Mouse (Mus musculus) kidney, adult 2 months (tissue): ENCODE data around the gene Zmynd11. TPM values are rescaled to one million over a fixed set of nuclear protein-coding genes. Genes with fewer than 3 reads are reported as not detected.
A peak's percentile ranks its signal among the peaks of the same experiment; 100 is the strongest.

Experiments used
- DNase-seq: peaks from one replicate; pipeline ENCODE4 v3.0.0; 2021
- H3K27ac ChIP-seq: fragments of 200-500 bp; 2 replicates; pipeline ENCODE4 v1.5.1; 2012; ENCODE audit warnings: low read depth, low read length, control low read depth, inconsistent platforms; ENCODE audit not compliant: insufficient read depth
- H3K27me3 ChIP-seq: fragments of 200-500 bp; replicated peaks from 2 replicates; pipeline ENCODE4 v1.6.1; 2012; ENCODE audit warnings: mild to moderate bottlenecking, moderate library complexity, low read length, inconsistent platforms; ENCODE audit not compliant: control insufficient read depth, insufficient read depth
- H3K36me3 ChIP-seq: fragments of 200-500 bp; 2 replicates; pipeline ENCODE4 v1.6.1; 2012; ENCODE audit warnings: mild to moderate bottlenecking, moderate library complexity, low read length, inconsistent platforms; ENCODE audit not compliant: control insufficient read depth, insufficient read depth
- H3K4me1 ChIP-seq: fragments of 200-500 bp; 2 replicates; pipeline ENCODE4 v1.6.1; 2011; ENCODE audit warnings: low read length; ENCODE audit not compliant: control insufficient read depth, insufficient read depth
- H3K4me3 ChIP-seq: fragments of 200-500 bp; 2 replicates; pipeline ENCODE4 v1.5.1; 2011; ENCODE audit warnings: mild to moderate bottlenecking, low read depth, low read length, control low read depth; ENCODE audit not compliant: insufficient read depth
- CTCF ChIP-seq: fragments of 200-500 bp; conservative IDR thresholded peaks from 2 replicates; pipeline ENCODE4 v1.5.1; 2011; ENCODE audit warnings: low read depth, mild to moderate bottlenecking, control low read depth, low read length, moderate library complexity, mixed read lengths; ENCODE audit not compliant: insufficient read depth, insufficient read length
- POLR2A ChIP-seq: fragments of 200-500 bp; IDR thresholded peaks from one replicate; pipeline ENCODE4 v1.6.1; 2011; ENCODE audit warnings: low read depth, low read length, control low read depth
- WGBS: fragments of 180-500 bp; shearing (Covaris S2); methylation state at CpG from one replicate; pipeline ENCODE4 v1.1.7; 2018; 5-methylcytosine and 5-hydroxymethylcytosine counted together
- polyA plus RNA-seq: library from polyadenylated mRNA; depleted of rRNA; stranded (reverse); fragments of >200 nt; gene quantifications from 2 replicates; pipeline ENCODE4 v1.2.3, GENCODE M21; 2012

Zmynd11 gene
- polyA plus RNA-seq, 1 experiment = 47.4 TPM

DNA sequence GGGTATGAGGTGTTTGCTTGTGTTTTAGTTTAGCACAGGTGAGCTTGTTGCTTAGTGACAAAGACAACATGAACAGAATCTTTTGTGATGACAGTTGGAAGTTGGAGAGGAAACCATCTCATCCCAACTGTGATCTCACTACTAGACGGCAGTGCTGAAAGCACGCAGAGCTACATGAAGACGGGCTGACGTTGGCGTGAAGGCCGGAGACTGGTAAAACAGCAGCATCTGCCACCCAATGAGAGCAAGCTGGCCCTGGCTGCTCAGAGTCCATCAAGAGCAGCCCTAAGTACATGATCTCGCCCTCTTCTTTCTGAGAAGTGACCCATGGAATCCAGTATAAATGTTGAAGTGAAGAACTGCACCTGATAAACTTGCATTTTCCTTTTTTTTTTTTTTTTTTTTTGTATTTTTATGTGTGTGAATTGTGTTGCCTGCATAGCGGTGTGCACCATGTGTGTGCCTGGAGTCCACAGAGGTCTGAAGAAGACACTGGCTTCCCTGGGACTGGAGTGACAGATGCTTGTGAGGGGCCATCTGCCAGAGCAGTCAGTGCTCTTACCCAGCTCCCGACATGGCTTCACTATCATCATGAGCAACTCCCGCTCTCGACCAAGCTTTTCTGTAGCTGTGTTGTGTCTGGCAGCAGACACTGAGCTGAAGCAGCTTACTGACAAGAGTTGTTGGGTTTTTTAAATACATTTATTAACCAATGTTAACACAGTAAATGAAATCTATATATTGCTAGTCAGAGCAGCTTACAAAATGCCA, 80.8 kb downstream of the Zmynd11 start:
- H3K36me3 ChIP-seq = no peaks in the 10 kb centered on the region; the same call in none of the 2 replicates
- WGBS = 95% methylated on average over 11 of the region's 11 CpGs
- DNase-seq = no peak

DNA sequence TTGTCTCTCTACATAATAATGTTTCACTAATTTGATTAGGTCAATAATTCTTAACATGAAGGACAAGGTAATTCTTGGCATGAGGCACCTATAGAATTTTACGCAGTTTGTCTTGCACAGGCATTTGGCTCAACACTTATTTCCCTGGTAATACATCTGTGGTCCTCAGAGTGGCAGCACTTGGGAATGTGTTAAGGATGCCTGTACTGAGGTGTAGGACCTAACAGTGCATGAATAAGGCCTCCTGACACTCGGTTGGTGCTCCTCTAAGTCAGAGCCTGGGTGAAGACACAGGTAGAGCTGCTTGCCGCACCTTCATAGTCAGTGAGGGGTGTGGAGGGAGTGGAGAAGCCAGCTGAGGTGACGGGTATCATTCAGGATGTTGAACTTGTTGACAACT, 81.8 kb downstream of the Zmynd11 start:
- H3K4me3 ChIP-seq = no peak overlapping the region
- no peak overlapping the region for H3K27ac ChIP-seq
- TF ChIP-seq POLR2A (no peak), CTCF (0 out of 2 replicates have a peak, but pooled peaks have one; percentile 4)
- DNase-seq = no peak
- no peaks in the 10 kb centered on the region; the same call in none of the 2 replicates for H3K36me3 ChIP-seq
- WGBS = 90% methylated on average over 4 of the region's 4 CpGs
- H3K27me3 ChIP-seq = no peaks in the 10 kb centered on the region
- H3K4me1 ChIP-seq = no peaks in the 10 kb centered on the region

More for the DNA sequence above, 80.8 kb downstream of the Zmynd11 start:
- H3K27ac ChIP-seq = no peak overlapping the region
- no peak for TF ChIP-seq POLR2A
- TF ChIP-seq CTCF = no peak
- no peak overlapping the region for H3K4me3 ChIP-seq
- H3K4me1 ChIP-seq = no peaks in the 10 kb centered on the region
- no peaks in the 10 kb centered on the region for H3K27me3 ChIP-seq

DNA sequence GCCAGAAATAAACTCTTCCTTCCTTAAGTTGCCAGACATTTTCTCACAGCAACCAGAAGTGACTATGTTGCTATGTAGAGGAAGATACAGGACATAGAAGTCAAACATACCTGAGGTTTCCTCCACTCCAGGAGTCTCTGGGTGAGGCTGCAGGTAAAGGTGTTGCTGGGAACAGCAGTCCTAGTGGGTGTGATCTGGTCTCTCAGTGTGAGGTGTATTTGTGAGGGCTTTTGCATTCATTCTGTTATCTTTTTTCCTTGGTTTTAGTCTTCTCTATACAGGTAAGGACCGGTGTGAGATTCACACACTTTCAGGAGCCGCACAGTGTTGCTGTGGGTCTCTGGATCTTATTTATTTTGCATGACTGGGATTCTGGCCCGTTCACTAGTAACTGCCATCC, 83.6 kb downstream of the Zmynd11 start:
- Histone ChIP-seq H3K4me1 (no peaks in the 10 kb centered on the region), H3K36me3 (no peaks in the 10 kb centered on the region; the same call in 1 of the 2 replicates), H3K27me3 (no peaks in the 10 kb centered on the region), H3K4me3 (no peak overlapping the region), H3K27ac (no peak overlapping the region)
- 98% methylated on average over 3 of the region's 3 CpGs for WGBS
- DNase-seq = no peak
- TF ChIP-seq CTCF (no peak), POLR2A (no peak)

DNA sequence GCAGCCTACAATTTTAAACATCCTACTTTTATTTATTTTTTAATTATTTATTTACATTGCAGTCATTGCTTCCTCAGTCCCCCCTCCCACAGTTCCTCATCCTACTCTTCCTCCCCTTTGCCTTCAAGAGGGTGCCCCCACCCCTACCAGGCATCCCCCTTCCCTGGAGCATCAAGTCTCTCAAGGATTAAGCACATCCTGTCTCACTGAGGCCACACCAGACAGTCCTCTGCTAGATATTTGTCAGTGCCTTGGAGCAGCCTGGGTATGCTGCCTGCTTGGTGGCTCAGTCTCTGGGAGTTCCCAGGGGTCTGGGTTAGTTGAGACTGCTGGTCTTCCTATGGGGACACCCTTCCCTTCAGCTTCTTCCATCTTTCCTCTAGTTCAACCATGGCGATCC, 91.0 kb downstream of the Zmynd11 start:
- H3K4me3 ChIP-seq = no peak overlapping the region
- H3K27me3 ChIP-seq = no peaks in the 10 kb centered on the region
- no peak for DNase-seq
- H3K4me1 ChIP-seq = no peaks in the 10 kb centered on the region
- WGBS = 95% methylated on average over 1 of the region's 1 CpGs
- no peaks in the 10 kb centered on the region for H3K36me3 ChIP-seq
- TF ChIP-seq CTCF (no peak), POLR2A (no peak)
- H3K27ac ChIP-seq = no peak overlapping the region

DNA sequence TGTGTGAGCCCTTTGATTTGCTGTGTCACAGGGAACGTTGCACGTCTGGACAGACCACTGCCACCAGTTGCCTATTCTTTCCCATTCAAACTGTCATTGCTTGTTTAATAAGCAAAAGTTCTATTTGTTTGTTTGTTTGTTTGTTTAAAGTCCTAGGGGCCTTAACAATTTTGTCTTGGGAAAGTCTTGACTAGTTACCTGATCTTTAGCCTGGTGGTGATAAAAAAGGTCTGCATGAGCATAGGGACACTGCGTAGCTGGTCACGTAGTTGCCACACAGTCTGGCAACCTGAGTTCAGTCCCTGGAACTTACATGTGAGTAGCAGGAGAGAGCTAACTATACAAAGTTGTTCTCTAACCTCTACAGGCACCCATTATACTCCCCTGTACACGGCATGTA, 95.9 kb downstream of the Zmynd11 start:
- H3K36me3 ChIP-seq = no peaks in the 10 kb centered on the region
- no peak overlapping the region for H3K27ac ChIP-seq
- 0 out of 2 replicates have a peak, but pooled peaks cover 2% of the 10 kb centered on the region for H3K4me1 ChIP-seq
- no peaks in the 10 kb centered on the region for H3K27me3 ChIP-seq
- 89% methylated on average over 5 of the region's 5 CpGs for whole genome bisulfite sequencing
- DNase-seq = no peak
- TF ChIP-seq CTCF (no peak), POLR2A (no peak)
- no peak overlapping the region for H3K4me3 ChIP-seq

DNA sequence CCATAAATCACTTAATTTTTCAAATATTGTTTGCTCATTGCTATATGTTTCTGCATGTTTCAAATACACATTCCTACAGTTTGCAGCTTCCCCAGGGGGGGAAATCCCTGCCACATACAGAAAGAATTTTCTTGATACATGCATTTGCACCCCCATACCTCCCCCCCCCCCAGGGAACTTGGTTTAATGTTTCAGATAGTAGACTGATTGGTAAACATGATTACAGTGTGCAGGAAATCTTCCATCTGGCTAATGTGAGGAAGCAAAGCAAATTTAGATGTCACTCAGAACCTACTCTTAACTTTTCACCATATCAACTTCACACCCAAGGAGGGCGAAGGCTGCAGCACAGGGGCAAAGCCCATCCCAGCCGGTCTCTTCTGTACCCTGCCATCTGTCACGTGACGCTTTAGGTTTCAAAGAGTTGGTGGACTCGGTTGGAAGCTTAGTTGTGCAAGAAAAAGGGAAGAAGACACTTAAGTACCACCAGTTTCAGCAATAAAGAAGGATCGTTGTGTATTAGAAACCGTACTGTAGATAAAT, 97.1 kb downstream of the Zmynd11 start:
- Histone ChIP-seq H3K4me3 (no peak overlapping the region), H3K4me1 (0 out of 2 replicates have a peak, but pooled peaks cover 2% of the 10 kb centered on the region), H3K36me3 (no peaks in the 10 kb centered on the region; the same call in none of the 2 replicates), H3K27me3 (no peaks in the 10 kb centered on the region), H3K27ac (no peak overlapping the region)
- WGBS = 78% methylated on average over 7 of the region's 7 CpGs
- TF ChIP-seq POLR2A (no peak), CTCF (no peak)
- no peak for DNase-seq

DNA sequence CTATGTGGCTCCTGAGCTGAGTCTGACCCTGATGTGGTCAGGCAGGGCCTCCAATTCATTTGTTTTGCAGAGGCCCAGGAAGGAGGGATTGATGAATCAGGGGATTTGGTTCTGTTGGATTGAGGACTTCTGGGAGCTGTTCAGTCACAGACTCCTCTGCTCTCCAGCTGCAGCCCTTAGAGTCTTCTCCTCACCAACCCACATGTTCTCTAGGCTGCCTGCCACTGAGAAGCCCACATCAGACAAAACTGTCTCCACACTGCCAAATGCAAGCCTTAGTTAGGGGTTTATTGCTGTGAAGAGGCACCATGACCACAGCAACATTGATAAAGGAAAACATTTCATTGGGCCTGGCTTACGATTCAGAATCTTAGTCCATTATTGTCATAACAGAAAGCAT, 101.5 kb downstream of the Zmynd11 start:
- 95% methylated on average over 1 of the region's 1 CpGs for WGBS
- H3K4me1 ChIP-seq = 0 out of 2 replicates have a peak, but pooled peaks cover 2% of the 10 kb centered on the region
- H3K36me3 ChIP-seq = peaks cover 1% of the 10 kb centered on the region
- no peak for TF ChIP-seq POLR2A
- TF ChIP-seq CTCF = no peak
- H3K27me3 ChIP-seq = no peaks in the 10 kb centered on the region
- no peak for DNase-seq
- no peak overlapping the region for H3K27ac ChIP-seq
- no peak overlapping the region for H3K4me3 ChIP-seq
